Mouse (Mus musculus): ENCODE results near the gene Otc.
A peak's percentile ranks its signal among the peaks of the same experiment; 100 is the strongest.

Otc gene

DNA sequence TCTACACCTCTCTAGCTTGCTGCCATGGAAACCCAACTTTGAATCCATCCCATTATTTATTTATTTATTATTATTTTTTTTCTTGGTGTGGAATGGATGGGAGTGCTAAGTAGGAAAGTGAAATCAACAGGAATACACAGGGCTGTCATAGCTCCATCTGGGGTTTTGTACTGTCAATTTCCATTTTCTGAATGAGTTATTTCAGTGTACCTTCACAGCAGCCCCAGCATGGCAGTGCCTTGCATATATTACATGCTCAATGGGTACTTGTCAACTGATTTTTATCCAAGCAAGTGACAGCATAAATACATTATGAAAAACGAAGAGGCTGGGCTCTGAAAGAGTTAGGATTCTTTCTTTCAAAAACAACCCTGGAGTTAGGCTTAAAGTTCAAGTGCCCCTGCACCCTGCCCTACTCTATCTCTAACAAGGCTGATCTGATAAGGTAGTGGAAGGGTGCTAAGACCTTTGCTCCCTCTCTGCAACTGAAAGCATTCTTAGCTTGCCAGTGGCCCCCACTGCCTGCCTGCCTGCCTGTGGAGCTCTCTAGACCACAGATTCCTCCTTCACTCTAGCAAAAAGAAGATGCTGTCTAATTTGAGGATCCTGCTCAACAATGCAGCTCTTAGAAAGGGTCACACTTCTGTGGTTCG is at the start of gene Otc:
Otc (plus strand) TSS at position 454 of the 653 bp plus-strand sequence.
- DNase-seq (ENCODE audit: extremely low spot score, low read depth, low spot score) = no peak

DNA sequence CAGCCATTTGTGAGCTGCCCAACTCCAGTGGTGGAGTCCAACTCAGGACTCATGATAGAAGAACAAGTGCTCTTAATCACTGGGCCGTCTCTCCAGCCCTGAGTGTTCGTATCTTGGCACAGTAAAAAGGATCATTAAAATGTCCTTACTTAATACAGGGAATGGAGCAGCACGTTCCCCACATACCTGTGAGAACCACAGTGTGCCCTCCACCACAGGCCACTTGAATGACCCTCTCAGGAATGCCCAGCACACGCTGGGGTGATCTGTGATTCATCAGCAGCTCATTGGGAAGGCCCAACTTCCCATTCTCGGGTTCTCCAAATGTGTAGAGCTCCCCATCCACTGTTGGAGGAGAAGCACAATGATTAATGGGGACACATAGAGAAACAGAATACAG is 46.2 kb upstream of the Otc start:
- DNase-seq (ENCODE audit: extremely low spot score, low read depth, low spot score) = no peak

DNA sequence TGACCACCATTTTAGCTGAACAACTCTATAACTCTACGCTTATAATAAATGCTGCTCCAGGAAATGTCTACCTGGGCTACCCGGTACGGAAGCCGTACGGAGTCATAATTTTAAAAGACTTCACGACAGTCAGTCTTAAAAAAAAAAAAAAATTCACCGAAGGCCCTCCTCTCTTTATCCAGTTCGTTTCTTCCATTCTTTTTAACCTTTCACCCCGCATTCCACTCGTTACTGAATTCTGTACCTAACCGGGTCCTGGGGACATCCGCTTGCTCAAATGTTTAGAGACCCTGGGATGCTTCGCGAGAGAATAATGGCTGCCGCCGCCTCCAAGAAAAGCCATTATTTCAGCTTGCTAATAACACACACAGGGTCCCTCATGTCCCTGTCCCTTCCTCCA is 36.1 kb upstream of the Otc start:
- peak; percentile 2 for DNase-seq (ENCODE audit: extremely low spot score, low read depth, low spot score)

DNA sequence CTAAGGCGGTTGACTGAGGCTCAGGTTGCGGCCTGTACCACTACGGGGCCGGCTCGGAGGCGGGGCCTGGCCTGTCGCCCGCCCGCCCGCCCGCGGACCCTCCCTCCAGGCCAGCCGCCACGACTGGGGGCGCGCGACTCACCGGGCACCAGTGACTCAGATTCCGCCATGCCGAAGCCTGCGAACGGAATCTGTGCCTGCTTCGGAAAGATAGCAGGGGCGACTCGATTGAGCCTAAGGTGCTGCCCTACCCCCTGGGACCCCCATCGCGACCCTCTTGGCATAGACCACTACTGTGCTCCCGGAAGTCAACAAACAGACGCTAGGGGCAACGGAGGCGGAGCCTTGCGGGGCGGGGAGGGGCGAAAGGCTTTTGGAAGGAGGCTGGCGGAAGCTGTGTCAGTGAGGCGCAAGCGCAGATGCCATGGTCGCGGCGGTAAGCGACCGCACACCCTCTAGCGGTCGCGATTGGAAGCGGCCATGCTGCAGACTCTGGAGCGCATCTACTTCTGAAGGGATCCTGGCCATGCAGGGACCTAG is 35.6 kb upstream of the Otc start, which contains the start of gene Rpgr:
Rpgr (minus strand) TSS at position 511 of the 540 bp plus-strand sequence.
- peak; percentile 49 for DNase-seq (ENCODE audit: extremely low spot score, low read depth, low spot score)

DNA sequence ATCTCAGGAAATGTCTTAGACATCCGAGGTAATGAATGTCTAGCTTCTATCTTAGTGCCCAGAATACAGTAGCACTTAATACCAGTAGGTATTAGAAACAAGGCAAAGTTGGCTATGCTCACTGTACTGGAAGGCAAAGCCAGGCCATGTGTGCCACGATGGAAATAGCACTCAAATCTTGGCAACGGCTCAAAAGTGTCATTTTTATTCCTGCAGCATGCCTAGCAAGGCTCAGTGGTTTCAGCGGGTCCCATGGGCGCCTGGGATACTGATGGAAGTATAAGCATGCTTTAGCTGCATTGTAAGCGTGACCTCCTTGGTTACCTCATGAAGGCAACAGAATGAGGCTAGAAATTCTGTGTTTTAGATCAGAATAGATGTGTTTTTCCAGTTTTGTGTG is 32.8 kb upstream of the Otc start:
- no peak for DNase-seq (ENCODE audit: extremely low spot score, low read depth, low spot score)

DNA sequence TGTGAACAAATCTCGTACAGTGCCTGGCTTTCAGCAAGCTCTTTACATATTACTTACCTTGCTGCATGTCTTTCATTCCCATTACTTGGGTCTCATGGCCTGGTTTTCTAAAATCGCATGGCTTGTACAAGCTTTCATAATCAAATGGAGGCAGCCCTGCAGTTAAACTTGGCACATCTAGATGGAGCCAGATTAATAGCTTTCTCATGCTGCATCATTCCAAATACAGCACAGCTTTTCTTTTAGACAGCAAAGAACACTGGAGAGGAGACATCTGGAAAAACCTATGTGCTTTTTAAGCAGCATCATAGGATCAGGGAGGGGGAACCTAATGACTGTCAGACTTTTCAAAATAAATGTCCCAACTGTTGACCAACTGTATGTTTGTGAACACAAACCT is 19.1 kb upstream of the Otc start:
- no peak for DNase-seq (ENCODE audit: extremely low spot score, low read depth, low spot score)

DNA sequence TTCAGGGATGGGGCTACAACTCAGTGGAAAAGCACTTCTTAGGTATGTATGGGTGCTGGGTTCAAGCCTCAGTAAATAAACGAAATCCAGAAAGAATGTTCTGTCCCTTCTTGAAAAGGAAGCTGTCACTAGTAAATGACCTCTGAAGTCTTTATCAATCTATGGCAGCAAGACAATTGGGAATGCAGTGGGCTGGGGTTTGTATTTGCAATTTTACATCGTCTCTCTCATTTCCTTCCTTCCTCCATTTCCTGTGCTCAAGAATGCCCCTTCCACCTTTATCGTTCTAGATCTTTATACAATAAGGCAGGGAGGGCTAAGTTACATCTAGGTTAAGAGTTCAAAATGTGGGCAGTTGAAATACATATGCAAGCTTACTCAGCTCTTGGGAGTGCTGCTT is 17.5 kb upstream of the Otc start:
- DNase-seq (ENCODE audit: extremely low spot score, low read depth, low spot score) = no peak

DNA sequence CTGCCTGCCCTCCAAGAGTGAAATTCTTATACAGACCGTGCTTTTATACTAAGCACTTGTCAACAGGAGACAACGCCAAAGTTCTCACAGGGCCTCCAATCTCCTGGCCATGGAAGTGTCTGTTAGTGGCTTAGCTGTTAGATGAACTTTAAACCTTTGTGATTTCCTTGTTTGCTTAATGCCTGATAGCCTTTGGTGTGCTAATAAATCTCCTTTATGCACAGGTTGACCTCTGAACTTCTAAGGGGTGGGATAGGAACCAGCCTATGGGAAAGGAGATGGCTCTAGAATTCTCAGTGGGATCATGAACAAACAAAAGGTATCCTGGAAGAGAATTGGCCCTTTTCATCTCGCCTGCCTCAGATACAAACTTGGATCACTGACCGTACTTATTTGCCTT is 12.6 kb upstream of the Otc start:
- DNase-seq (ENCODE audit: extremely low spot score, low read depth, low spot score) = no peak

DNA sequence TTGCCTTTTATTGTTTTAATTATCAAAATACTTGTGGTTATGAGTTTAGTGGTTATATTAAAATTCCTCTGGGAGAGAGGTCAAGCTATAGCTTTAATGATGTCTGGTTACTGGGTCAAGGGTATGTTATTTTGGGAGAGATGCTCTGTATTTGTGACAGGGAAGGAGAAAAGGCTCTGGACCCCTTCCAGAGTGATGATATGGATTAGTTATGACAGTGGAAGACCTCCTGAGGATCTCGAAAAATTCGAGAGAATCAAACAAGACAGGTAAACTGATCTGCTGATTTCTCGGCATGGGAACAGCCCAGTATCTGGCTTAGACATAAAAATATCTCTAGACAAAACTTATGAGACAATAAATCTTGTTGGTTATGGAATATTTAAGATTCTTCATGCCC is 8.2 kb upstream of the Otc start:
- DNase-seq (ENCODE audit: extremely low spot score, low read depth, low spot score) = no peak

DNA sequence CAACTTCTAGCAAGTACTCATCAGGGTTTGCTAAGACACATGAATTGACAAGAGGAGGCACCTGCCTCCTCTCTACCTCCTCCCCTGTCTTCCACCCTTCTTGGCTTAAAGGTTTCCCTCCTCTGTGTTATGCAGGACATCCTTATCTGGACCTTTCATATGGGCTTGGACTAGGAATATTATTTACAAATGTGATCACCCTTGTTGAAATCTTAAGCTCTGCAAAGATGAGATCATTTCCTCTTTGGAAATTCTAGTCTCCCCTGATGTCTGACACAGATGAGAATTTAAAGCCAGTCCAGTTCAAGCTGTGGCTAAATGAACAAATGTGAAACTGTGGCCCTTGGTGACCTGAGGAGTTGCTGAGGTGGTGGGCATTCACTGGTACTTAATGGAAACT is 748 bp upstream of the Otc start:
- no peak for DNase-seq (ENCODE audit: extremely low spot score, low read depth, low spot score)

DNA sequence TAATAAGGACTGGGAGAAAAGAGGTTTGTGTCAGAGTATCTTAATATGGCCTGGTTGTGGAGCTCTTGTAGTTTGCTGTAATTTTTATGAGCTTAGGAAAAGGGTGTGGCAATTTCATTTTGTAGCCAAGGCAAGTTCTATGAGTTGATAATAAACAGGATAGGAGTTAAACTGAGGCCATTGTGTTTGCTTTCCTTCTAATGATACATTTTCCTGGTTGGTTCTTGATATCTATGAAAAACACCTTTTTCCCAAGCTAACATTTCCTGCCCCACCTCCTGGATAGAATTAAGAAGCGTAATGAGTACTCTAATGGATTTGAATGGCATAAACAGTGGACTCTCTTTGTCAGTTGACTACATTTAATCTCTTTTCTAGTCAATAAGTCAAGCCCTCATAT is 5.7 kb downstream of the Otc start:
- DNase-seq (ENCODE audit: extremely low spot score, low read depth, low spot score) = no peak

DNA sequence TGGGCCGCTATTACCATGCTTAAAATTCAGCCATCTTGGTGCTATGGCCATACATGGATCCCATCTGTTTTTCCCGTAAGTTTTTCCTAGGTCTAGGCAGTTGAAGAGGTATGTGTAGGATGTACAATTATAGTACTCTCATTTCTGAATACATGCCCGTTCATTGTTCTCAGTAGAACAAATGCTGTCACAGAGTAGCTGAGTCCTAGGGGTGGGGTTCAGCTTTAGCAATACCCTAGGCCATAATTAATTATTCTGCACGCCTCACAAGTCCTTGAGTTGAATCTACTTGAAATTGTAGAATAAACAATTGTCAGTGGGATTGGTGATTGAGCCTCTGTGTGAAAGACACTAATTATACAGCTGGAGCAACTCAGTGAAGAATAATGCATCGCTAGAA is 6.2 kb downstream of the Otc start:
- DNase-seq (ENCODE audit: extremely low spot score, low read depth, low spot score) = no peak

DNA sequence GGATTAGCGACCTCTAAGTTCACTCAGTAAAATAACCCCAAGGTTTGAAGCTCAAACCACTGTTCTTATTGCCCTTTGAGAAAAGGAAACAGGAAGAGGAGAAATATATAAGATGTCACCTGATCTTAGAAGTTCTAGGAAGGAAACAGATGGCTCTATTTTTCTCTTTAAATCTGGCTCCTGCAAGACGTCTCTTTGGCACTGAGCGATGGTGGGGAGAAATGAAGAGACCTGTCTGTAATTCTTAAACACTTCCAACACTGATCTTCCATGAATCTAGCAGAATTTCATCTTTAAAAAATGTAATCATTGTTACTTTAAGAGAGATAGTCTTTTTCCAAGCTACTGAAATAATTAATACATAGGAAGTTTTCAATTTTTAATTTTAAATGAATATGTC is 16.2 kb downstream of the Otc start:
- DNase-seq (ENCODE audit: extremely low spot score, low read depth, low spot score) = no peak

DNA sequence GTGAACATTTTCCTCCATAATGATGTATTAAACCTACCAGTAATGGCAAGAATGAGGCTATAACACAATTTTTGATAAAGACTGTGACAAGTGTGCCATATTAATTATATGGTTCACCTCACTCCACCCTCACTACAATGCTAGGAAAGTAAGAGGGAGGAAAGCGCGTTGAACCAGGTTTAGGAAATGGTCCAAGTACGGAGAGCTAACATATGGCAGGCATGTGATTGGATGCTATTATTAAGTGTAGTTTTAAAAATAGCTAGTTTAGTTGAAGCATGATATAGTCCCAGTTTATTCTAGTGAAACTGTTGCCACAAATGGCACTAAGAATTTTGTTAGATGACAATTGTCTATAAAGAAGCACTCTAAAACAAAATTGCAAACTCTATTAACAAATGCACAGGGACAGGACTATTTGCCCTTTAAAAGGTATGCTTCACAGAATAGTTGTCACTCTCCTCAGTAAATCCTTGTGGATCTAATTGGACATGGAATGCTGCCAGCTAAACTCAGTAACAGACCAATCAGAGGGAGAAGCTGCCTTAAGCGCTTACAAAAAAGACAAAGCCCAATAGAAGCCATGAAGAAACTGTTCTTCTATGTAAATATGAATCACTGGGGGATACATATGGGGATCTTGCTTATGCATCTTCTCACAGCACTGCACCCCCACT is 16.8 kb downstream of the Otc start:
- DNase-seq (ENCODE audit: extremely low spot score, low read depth, low spot score) = no peak

DNA sequence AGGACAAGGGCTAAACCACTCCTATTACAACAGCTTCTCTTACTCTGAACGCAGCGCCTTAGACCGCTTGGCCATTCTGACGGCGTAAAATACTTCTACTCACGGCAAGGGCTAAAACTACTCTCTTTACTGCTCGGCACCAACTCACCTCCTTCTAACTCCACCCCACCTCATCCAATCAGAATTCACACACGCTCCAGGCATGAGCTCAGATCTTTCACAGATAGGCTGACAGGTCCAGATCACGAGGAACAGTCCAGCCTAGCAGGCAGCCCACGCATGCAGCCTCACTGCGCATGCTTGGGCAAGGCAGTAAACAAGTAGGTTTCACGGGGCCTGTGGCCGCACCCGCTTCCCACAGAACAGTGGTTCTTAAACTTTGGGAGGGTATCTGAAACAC is 45.2 kb downstream of the Otc start:
- no peak for DNase-seq (ENCODE audit: extremely low spot score, low read depth, low spot score)

DNA sequence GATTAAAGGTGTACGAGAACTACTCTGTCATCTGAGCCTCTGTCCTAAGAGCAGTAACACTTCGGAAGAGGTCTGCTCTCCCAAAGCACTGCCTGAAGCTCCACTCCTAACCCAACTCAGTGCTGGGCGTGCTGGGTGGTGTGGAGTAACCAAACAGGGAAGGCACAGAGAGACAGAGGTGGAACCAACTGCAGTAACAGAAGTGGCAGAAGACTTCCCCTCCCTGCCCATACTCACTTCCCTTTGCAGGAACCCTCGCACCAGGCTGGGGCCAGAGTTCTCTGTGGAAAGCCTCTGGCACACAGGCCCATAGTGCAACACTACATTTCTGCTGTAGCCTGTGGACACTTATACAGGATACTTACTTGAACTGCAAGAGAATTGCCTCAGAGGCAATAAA is 66.1 kb downstream of the Otc start:
- DNase-seq (ENCODE audit: extremely low spot score, low read depth, low spot score) = no peak

DNA sequence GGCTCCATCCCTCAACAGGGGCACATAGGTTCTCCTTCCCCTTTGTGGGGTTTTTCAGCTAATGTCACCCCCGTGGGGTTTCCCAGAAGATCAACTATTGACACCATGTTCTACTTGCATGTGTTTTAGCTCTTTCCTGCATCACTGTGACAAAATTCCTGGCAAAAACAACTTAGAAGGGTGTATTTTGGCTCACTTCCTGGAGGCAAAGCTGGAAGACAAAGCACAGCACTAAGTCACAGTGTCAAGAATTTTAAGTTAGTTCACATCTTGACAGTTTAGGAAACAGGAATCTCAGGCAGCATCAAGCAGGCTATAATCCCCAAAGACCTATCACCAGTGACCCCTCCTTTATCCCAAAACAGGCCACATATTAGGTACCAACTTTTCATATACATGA is 78.1 kb downstream of the Otc start:
- DNase-seq (ENCODE audit: extremely low spot score, low read depth, low spot score) = no peak

DNA sequence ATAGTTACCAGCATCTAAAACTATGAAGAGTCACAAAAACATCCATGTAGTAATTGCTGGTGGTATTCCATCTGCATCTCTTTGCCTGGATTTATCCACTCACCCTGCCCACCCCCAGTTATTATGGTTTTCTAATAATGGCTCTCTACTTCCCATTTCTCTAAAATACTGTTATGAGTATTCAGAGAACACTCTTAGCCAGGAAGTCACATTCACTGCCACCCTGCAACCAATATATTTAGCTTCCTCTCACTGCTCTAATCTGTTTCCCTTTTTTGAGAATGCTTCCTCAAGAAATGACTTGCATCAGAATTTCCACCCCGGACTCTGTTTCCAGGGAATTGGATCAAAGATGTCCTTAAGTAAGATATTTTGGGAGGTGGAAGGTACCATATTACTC is 79.6 kb downstream of the Otc start:
- no peak for DNase-seq (ENCODE audit: extremely low spot score, low read depth, low spot score)

DNA sequence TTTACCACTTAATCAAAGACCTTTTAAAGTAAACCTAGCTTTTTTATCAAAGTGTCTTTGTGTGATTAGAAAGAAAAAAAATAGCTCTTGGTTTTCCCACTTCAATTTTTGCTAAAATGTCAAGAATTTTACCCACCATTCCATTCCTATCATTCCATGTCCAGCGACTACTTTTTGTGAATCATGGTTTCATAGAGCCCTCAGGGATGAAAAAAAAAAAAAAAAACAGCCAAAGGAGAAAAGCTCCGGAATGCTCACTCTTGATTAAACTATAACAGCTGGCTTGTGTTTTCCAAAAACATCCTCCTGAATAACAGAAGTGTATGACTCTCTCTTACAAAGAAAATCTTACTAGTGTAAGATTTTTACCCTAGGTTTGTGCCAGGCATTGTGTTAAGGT is 84.7 kb downstream of the Otc start:
- no peak for DNase-seq (ENCODE audit: extremely low spot score, low read depth, low spot score)

DNA sequence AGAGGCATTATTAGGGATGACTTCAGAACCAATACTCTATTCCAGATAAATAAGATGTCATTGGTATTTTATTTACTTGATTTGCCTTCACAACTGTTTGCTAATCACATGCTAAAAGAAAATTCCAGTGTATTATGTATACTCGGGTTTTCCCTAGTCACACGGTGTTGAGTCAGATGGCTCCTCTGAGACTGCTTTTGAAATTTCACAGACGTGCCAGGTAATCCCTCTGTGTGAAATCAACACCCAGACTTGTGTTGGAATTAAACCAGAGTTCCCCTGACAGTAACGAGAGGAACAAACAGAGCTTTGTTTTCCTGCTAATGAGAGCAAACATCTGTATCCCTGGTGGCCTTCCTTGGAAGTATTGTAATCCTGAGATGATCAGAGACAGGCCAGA is 103.8 kb downstream of the Otc start:
- DNase-seq (ENCODE audit: extremely low spot score, low read depth, low spot score) = no peak
